Mouse (Mus musculus) ES-Bruce4 (cell line): ENCODE measurements at regions not wholly inside any gene's neighbourhood (a gene's known extent, or its start where the extent isn't known, plus 50 kb on each side); places are given as distances from the start of the nearest gene placed in this dataset.

ENCODE experiments used
- H3K27ac ChIP-seq: 2 replicates; pipeline ENCODE4 v1.5.1; 2012; ENCODE audit warnings: low read length, inconsistent platforms; ENCODE audit not compliant: insufficient read depth
- H3K27me3 ChIP-seq: 2 replicates; pipeline ENCODE4 v1.6.1; 2012; ENCODE audit warnings: mild to moderate bottlenecking, low read length, inconsistent platforms; ENCODE audit not compliant: control insufficient read depth, poor library complexity, insufficient read depth, severe bottlenecking
- H3K36me3 ChIP-seq: 2 replicates; pipeline ENCODE4 v1.6.1; 2012; ENCODE audit warnings: inconsistent platforms, mild to moderate bottlenecking, low read length, moderate library complexity; ENCODE audit not compliant: control insufficient read depth, poor library complexity, insufficient read depth, severe bottlenecking
- H3K4me1 ChIP-seq: one replicate; pipeline ENCODE4 v1.8.1; 2011; ENCODE audit warnings: low read length; ENCODE audit not compliant: control insufficient read depth, insufficient read depth
- H3K4me3 ChIP-seq: 2 replicates; pipeline ENCODE4 v1.5.1; 2011; ENCODE audit warnings: low read depth, mild to moderate bottlenecking, low read length
- H3K9ac ChIP-seq: 2 replicates; pipeline ENCODE4 v1.6.1; 2012; ENCODE audit warnings: low read depth, mild to moderate bottlenecking, inconsistent platforms; ENCODE audit not compliant: poor library complexity, severe bottlenecking
- H3K9me3 ChIP-seq: replicated peaks from 2 replicates; pipeline ENCODE4 v1.6.1; 2012; ENCODE audit warnings: mild to moderate bottlenecking, low read length, inconsistent platforms; ENCODE audit not compliant: control insufficient read depth, poor library complexity, insufficient read depth, severe bottlenecking
- CTCF ChIP-seq: IDR thresholded peaks from one replicate; pipeline ENCODE4 v1.8.1; 2011; ENCODE audit warnings: low read depth, low read length
- EP300 ChIP-seq: IDR thresholded peaks from 2 replicates; pipeline ENCODE4 v1.6.1; 2011; ENCODE audit warnings: low read depth, low read length; ENCODE audit not compliant: insufficient read depth
- POLR2A ChIP-seq: IDR thresholded peaks from one replicate; pipeline ENCODE4 v1.8.1; 2011; ENCODE audit warnings: low read length; ENCODE audit not compliant: insufficient read depth

DNA sequence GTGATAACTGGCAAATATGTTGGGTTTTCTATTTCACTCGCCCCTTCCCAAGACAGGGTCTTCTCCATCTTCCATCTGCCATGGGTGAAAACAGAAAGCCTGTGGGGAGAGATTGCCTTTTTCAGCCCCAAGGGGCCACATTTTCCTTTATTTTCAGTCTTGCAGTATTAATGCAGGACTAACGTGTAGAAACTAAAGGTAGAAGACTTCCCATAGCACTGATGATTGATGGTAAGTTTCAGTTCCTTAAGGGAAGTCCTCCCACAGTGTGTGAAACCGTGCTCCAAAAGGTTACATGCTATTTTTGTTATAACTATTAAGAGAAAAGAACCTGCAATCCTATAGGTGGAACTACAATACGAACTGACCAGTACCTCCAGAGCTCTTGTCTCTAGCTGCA, 107.1 kb upstream of the Tet2 start:
- no peaks in the 10 kb centered on the region for H3K36me3 ChIP-seq
- H3K4me3 ChIP-seq = no peak overlapping the region

DNA sequence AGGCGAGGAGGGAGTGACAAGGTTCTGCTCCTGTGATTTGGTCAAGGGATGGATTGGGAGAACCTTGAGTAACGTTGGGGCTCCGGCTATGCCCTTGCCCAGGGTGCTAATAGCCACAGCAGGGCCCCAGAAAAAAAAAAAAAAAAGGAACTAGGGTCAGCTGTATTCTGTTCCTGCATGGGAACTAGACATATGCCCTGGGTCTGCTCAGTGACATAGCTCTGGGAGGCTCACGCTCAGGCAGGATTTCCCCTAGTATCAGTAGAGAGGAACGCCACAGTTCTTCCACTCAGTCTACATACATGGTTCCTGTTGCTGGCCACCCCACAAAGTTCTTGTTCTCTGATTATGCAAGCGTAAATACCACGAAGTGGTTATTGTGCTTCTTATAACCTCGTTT, 114.8 kb upstream of the Tet2 start:
- Histone ChIP-seq H3K36me3 (no peaks in the 10 kb centered on the region), H3K27me3 (no peaks in the 10 kb centered on the region), H3K4me3 (no peak overlapping the region), H3K9me3 (no peaks in the 10 kb centered on the region), H3K27ac (no peak overlapping the region), H3K4me1 (no peaks in the 10 kb centered on the region), H3K9ac (no peak overlapping the region)
- TF ChIP-seq CTCF (no peak), POLR2A (no peak), EP300 (no peak)

More for the DNA sequence above, 107.1 kb upstream of the Tet2 start:
- H3K27ac ChIP-seq = no peak overlapping the region
- no peaks in the 10 kb centered on the region for H3K9me3 ChIP-seq
- no peaks in the 10 kb centered on the region for H3K4me1 ChIP-seq
- H3K9ac ChIP-seq = no peak overlapping the region
- no peaks in the 10 kb centered on the region for H3K27me3 ChIP-seq
- TF ChIP-seq EP300 = no peak
- TF ChIP-seq CTCF = no peak
- no peak for TF ChIP-seq POLR2A

DNA sequence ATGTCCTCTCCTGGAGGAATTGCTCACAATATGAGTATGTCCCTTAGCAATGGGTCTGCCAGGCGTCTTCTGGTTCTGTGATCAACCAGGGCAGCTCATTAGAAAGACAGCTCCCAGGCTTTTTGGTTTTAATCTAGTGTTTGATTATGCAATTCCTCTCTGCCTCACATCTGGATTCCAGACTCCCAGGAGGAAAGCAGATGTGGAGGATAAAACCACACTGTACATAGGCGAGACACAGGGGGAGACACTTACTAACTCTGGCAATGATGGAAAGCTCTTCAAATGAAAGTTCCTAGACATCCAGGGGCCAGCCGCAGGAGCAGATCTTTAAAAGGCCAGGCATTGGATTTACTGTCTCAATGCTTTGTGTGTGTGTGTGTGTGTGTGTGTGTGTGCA, 116.4 kb upstream of the Tet2 start:
- TF ChIP-seq POLR2A = no peak
- Histone ChIP-seq H3K4me1 (no peaks in the 10 kb centered on the region), H3K27me3 (no peaks in the 10 kb centered on the region), H3K27ac (no peak overlapping the region), H3K36me3 (no peaks in the 10 kb centered on the region), H3K9ac (no peak overlapping the region), H3K9me3 (no peaks in the 10 kb centered on the region), H3K4me3 (no peak overlapping the region)

DNA sequence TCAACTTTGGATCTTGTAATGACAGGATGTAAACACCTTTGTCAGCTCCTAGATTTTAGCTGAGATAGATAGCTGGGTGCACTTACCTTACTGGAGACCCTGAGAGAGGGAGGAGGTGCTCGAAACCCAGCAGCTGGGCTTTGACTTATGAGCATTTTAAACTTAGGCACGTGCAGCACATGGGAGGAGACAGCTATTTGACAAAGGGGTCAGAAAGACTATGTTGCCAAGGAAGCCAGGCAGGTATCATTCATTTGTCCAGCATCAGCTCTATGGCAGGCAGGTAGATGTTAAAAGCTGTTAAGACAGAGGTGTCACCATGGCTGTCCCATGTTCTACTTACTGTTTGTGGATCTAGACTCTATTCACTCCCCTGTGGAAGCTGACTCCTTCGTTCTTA, 120.0 kb upstream of the Tet2 start:
- Histone ChIP-seq H3K27ac (no peak overlapping the region), H3K9me3 (no peaks in the 10 kb centered on the region), H3K4me3 (no peak overlapping the region), H3K4me1 (no peaks in the 10 kb centered on the region), H3K27me3 (no peaks in the 10 kb centered on the region), H3K36me3 (no peaks in the 10 kb centered on the region), H3K9ac (no peak overlapping the region)
- TF ChIP-seq CTCF = no peak
- no peak for TF ChIP-seq POLR2A
- no peak for TF ChIP-seq EP300

DNA sequence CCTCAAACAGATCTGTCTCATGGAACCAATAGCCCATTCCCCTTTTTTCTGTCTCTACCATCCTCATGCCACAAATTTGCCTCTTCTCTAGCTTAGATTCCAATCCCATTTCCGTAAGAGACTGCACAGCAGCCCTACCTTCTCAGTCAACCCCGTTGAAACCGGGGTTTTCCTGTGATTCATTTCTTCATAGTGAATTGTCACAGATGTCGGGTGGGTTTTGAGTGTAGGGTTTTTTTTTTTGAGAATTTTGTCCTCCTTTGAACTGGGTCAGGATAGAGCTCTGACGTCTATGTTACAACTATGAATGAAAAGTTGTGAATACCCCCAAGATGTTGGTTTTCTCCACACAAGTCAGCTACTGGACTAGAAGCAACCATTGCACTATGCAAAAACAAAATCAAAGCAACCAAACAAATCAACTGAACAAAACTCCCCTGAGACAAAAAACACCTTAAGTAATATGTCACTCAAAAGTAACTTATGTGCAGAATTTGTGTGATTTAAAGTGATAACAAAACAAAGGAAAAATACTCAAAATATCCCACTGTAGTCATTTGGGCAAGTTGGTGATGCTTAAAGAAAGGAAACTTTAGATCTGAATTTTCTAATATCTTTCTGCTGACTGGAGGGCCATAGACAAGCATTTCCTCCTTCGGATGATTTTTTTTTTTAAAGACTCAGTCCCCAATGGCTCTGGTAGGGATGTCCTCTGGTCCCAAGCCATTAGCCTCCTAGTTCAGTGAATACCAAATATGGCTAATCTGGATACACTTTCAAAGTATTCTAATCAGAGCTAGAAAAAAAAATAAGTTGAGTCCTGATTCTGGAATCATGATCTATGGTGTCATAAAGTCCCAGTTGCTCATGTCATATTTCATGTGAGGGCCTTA, 120.7 kb upstream of the Tet2 start:
- TF ChIP-seq EP300 = no peak
- TF ChIP-seq CTCF = no peak
- no peak for TF ChIP-seq POLR2A
- no peak overlapping the region for H3K4me3 ChIP-seq
- no peaks in the 10 kb centered on the region for H3K9me3 ChIP-seq
- H3K36me3 ChIP-seq = no peaks in the 10 kb centered on the region
- H3K9ac ChIP-seq = no peak overlapping the region
- no peak overlapping the region for H3K27ac ChIP-seq
- no peaks in the 10 kb centered on the region for H3K27me3 ChIP-seq
- no peaks in the 10 kb centered on the region for H3K4me1 ChIP-seq

DNA sequence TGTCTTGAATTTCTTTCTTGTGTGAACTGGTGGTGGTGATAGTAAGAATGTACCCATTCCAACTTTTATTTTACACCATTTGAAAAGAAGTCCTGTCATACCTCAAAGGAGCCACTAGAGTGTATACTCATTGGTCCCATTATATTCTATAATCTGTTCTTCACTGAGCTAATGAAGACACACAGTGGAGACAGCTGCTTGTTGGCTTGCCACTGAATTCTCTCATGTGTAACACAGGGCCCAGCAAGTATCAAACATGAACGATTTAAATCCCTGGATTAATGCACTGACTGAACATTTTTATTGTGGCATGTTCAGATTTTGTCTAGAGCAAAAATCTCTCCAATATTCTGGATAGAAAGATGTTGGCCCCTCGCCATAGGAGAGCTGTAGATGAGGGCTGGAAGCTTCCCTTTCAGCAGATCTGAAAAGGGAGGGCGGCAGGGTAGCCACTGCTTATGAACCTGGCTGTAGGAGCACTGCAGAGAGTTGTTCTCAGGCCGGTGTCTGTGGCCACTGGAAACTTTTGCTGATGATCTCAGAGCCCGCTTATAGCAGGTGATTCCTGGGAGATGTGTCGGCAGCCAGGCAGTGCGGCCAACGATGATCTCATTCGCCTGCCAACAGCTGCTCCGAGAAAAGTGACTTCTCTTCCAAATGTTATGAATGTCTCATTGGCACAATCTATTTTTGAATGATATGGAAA, 128.0 kb upstream of the Tet2 start:
- Histone ChIP-seq H3K27me3 (no peaks in the 10 kb centered on the region), H3K4me3 (no peak overlapping the region), H3K9me3 (no peaks in the 10 kb centered on the region), H3K27ac (no peak overlapping the region), H3K36me3 (no peaks in the 10 kb centered on the region), H3K9ac (no peak overlapping the region), H3K4me1 (no peaks in the 10 kb centered on the region)
- TF ChIP-seq CTCF (no peak), EP300 (no peak), POLR2A (no peak)
